Mouse (Mus musculus): ENCODE data around the gene Olfr1333.

GRCm38 (mm10) chr4:118809844-118810243, 26.2 kb downstream of the Olfr1333 start, which contains the start of gene Olfr1335:
- TF ChIP-seq EP300 (IDR thresholded peaks at IDR 0.05; ENCODE audit: insufficient read depth, low read depth, low read length), result no peak
- TF ChIP-seq CTCF (IDR thresholded peaks at IDR 0.05; ENCODE audit: low read depth, low read length), result no peak
- TF ChIP-seq POLR2A (IDR thresholded peaks at IDR 0.05; ENCODE audit: insufficient read depth, low read length), result no peak

All from ES-Bruce4 (cell line).